Mouse (Mus musculus) ovary, postnatal 14 days (tissue): ENCODE data around the gene Jchain.
"Not testable (repeated sequence)": the region's sequence is repeated elsewhere in the genome, so short reads cannot be mapped to it uniquely, and the experiment has no call there.

ENCODE experiments used
- DNase-seq: peaks from one replicate; pipeline ENCODE4 v3.0.0; 2022; ENCODE audit warnings: low spot score

Gene Jchain

GRCm38 (mm10) chr5:88527657-88528056 lies at the start of gene Jchain:
TSS of gene Jchain (minus strand) at chr5:88527891.
- DNase-seq = no peak

GRCm38 (mm10) chr5:88575506-88576338 lies 48.0 kb upstream of the Jchain start:
- no peak for DNase-seq

DNA sequence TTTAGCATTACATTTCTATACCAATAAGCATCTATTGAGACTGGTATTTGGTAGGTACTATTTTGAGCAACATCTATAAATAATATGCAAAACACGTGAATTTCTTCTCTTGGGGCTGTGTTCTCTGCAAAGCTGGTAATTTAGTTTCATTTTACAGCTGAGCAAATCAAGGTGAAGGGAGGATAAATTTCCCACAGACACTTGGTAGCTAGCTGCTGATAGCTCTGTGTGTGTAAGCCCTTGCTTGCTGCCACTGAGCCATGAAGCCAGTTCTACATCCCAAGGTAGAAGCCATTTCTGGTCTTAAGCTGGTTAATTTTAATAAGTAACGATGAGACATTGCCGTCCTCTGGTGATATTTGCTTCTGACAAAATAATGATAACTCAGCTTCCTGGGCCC lies 47.1 kb upstream of the Jchain start:
- no peak for DNase-seq

DNA sequence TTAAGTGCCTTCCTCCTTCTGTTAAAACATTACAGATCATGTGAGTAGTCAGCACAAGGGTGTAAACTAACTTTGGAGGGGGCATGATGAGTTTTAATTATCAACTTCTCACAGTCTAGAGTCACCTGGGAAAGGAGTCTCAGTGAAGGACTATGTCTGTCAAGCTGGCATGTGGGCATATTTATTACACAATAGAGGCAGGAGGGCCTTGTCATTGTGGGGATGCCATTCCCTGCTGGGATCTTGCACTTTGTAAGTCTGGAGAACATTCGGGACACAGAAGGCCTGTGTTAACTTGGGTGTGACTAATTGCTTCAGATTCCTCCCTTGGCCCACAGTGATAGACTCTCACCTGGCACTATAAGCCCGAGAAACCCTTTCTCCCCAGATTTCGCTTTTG lies 41.9 kb upstream of the Jchain start:
- no peak for DNase-seq

DNA sequence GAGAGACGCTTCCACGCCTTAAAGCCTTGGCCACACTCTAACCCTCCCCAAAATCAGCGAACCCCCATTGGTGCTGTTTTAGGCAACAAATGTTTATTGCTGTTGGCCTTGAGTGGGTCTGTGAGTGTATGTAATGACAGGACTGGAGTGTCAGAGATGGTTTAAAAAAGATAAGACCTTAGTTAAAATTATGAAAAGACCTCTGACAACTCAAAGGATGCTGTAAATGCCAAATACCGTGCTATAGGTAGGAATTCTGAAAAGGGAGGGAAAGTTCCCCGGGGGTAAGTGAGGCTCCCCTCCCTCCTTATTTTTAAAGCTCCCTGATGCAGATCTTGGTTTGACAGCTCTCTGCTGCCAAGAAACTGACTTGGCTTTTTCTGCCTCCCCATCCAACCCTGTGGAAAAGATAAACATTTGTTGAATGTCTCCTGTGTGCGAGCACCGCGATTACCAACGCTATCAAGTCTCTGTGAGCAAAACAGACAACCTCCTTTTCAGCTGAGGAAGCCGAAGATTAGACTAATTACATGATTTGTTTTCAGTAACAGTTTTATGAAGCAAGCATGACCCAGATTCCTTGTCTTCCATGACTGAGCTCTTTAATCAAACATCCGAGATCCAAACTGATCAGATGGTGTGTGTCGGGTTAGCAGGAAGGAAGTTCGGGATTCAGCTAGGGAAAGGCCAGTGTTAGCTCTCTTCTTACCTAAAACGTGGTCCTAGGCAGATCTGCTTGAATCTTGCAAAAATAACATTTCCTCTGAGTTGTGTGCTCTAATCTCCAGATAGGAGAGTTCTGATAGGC lies 38.5 kb upstream of the Jchain start:
- no peak for DNase-seq

DNA sequence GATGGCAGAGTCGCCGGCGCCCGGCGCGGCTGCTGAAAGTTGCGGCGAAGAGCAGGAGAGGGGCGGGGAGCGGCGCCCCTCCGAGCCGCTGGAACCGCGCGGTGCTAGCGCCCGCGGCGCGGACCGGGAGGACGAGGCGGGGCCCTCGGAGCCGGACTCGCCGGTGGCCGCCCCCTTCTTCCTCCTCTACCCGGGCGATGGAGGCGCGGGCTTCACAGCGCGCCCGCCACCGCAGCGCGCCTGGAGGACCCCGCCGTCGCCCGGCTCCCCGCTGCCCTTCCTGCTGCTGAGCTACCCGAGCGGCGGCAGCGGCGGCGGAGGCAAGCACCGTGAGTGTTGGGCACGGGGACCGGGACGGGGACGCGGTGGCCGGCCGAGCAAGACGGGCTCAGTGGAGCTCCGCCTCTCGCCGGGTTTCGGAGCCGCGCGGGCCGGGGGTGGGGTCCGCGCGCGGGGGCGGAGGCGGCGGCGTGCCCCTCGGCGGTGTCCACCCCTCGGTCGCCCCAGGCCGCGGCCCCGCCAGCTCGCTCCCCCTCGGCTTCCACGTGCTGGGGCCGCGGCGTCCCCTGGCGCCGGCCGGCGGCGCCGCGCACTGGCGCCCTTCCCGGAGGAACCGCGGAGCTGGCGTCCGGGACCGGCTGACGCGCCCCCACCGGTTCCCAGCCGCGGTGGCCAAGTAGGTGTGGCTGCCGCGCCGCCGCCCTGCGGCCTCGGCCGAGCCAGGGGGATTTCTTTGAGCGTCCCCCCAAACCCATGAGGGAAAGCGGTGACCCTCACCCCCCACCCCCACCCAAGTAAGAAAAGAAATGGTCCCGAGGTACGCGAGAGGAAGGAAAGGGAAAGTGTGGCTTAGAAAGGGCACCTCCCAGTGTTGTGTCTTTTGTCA lies 37.7 kb upstream of the Jchain start:
- peak; percentile 49 for DNase-seq

- peak; percentile 79 for DNase-seq
Measured at GRCm38 (mm10) chr5:88564501-88565147, 36.9 kb upstream of the Jchain start, which contains the start of gene Rufy3. TSS of gene Rufy3 (plus strand) at chr5:88565040.

- DNase-seq = no peak
Measured at GRCm38 (mm10) chr5:88562863-88563780, 35.4 kb upstream of the Jchain start.

- DNase-seq = no peak
Measured at GRCm38 (mm10) chr5:88561080-88561814, 33.6 kb upstream of the Jchain start.

DNA sequence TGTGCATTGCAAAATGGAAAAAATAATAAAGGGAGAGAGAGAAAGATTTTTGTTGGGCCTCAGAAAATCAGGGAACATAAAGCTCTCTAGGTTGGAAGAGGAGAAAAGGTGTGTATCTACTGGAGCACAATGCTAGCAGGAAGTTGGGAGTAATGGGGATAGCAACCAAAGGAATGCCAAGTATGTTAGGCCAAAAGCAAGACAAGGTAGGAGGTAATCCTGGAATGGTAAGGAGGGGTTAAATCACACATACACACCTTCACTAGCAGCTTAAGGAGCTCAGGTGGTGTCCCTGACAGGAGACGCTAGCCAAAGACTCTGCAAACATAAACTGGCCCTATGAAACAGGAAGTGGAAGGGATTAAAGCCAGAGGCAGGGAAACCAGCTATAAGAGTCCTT lies 31.3 kb upstream of the Jchain start:
- no peak for DNase-seq

GRCm38 (mm10) chr5:88554086-88554886 lies 26.6 kb upstream of the Jchain start, which contains the start of gene Utp3:
TSS of gene Utp3 (plus strand) at chr5:88554462.
- DNase-seq = peak; percentile 96

DNA sequence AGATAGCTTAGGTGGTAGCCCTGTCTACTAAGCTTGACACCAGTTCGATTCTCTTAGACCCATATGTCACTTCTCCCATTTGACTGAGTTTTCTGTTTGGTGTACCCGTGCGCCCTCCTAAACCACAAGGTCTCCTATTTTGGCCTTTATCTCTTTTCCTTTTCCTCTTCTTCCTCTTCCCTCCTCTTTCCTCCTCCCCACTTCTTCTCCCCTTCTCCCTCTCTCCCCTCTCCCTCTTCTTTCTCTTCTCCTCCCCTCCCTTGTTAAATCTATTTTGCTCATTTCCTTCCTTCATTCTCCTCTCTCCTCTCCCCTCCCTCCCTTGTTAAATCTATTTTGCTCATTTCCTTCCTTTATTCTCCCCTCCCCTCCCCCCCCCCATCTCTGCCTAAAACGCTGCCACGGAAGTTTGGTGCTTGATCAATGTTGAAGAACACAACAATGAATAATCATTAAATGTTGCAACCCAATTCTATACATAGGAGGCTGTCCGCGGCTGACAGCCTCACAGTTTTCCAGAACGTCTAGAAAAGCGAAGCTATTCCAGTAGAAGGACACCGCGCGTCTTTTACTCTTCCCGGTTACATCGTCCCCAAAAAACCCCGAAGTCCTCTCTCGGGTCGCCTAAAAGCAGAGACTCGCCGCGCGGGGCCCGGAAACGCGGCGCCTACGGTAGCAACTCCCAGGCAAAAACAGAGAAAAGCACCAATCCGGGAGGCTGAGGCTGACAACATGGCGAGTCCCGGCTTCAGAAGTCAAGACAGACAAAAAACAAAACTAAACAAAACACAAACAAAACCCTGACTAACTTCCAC lies 25.8 kb upstream of the Jchain start:
- no peak for DNase-seq

- DNase-seq = no peak
Measured at GRCm38 (mm10) chr5:88545536-88545935, 17.8 kb upstream of the Jchain start.

DNA sequence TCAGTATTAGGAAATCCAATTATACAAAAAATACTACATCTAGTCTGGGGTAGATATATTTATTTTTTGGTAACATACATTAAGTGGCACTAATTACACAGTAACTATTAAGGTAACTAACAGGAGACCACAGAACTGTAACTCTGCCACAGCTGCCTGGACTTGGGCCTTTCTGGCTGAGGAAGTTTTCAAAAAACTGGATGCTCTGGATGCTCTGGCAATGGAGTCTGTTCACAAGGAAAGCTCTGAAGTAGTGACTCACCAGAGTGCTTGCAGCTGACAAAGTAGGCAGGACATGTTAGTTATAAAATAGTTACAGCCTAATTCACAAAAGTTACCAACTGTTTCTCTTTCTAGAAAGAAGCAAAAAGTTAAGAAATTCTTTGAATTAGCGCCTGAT lies 16.7 kb upstream of the Jchain start:
- DNase-seq = not testable (repeated sequence)

GRCm38 (mm10) chr5:88542651-88543282 lies 15.1 kb upstream of the Jchain start:
- peak; percentile 26 for DNase-seq

- DNase-seq = no peak
Measured at GRCm38 (mm10) chr5:88540845-88541244, 13.2 kb upstream of the Jchain start.

DNA sequence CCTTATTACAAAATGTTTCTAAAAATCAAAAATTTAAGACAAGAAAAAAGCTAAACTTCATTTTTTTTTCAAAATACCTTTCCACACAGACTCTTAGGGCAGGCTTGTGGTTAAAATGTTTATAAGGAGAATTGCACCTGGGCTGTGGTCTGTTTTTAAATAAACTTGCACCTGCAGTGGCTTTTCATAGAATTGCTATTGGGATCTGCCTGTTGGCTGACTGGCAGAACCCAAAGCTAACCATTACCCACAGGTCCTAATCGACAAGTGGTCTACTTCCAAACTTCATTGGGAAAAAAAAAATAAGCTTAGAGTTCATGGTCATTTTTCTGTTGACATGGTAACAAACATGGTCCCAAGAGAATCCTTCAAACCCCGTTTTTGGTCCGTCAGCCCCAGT lies 7.0 kb upstream of the Jchain start:
- DNase-seq = no peak
